ENCODE assay signal across 23 mouse cellular contexts in genomic region chr19:56583785-56584184, GRCm38 (mm10). TPM values are rescaled to one million over a fixed set of nuclear protein-coding genes. Genes with fewer than 3 reads are reported as not detected.
DNase-seq lines count a peak whose midpoint lies in the region; ATAC-seq and TF ChIP-seq lines count a peak whose summit lies in the region.
"Had no signal": no experiment of that assay in that cellular context is flagged by ENCODE, and none has a peak within 500 bp of the region (broad histone marks: within the 10 kb centered on the region; RNA-seq: fewer than 3 reads in every experiment).

No protein-coding gene starts in this region.

- H3K27ac ChIP-seq in kidney, embryonic 14.5 days (ENCODE audit: low read depth, low read length) = no peak overlapping the region
- no peak overlapping the region for H3K27ac ChIP-seq in kidney, postnatal 0 days
- H3K27ac ChIP-seq: forebrain, embryonic 10.5 days; gastrocnemius, adult 2 months; heart, embryonic 15.5 days; hindbrain, embryonic 10.5 days; hindbrain, postnatal 0 days; limb, embryonic 13.5 days; liver, embryonic 13.5 days; macrophage had no signal

- no peaks in the 10 kb centered on the region for H3K27me3 ChIP-seq in kidney, embryonic 14.5 days (ENCODE audit: control insufficient read depth, insufficient read depth, low read length)
- H3K27me3 ChIP-seq in kidney, postnatal 0 days (ENCODE audit: insufficient read depth, low read length) = no peaks in the 10 kb centered on the region
- H3K27me3 ChIP-seq: heart, embryonic 15.5 days; limb, embryonic 13.5 days; liver, embryonic 13.5 days; Patski had no signal

- 0 out of 2 replicates have a peak, but pooled peaks have one; percentile 43 for ATAC-seq in kidney, embryonic 14.5 days (ENCODE audit: low FRiP score, low TSS enrichment)
- no peak for ATAC-seq in kidney, postnatal 0 days (replicated peaks; ENCODE audit: low FRiP score, low read depth)
- ATAC-seq: CD4-positive, CD25-positive, alpha-beta regulatory T cell, adult 4 months; hindbrain, postnatal 0 days; Patski had no signal

- TF ChIP-seq CTCF in kidney, postnatal 0 days (IDR thresholded peaks at IDR 0.05; ENCODE audit: low read depth) = no peak

- peak; percentile 7 to 19 for DNase-seq in adrenal gland, postnatal 36 days
- no peak for DNase-seq in adrenal gland, postnatal 25 days
- no peak for DNase-seq in kidney, adult 18-20 months
- peak; percentile 76 for DNase-seq in kidney, postnatal 0 days (ENCODE audit: low spot score)
- DNase-seq in lung, postnatal 36 days = peak; percentile 55
- no peak for DNase-seq in right cerebral cortex, postnatal 14 days
- no peak for DNase-seq in spleen, postnatal 14 days (ENCODE audit: low spot score in 2 of 2)
- DNase-seq: cerebellum, adult 8-10 months; gastrocnemius, adult 2 months; liver, embryonic 13.5 days; retina, postnatal 1 day; thymus, adult 18-20 months; thymus, postnatal 4 days had no signal

- no peaks in the 10 kb centered on the region for H3K9me3 ChIP-seq in kidney, embryonic 14.5 days (ENCODE audit: control insufficient read depth, low read length)
- no peaks in the 10 kb centered on the region for H3K9me3 ChIP-seq in kidney, postnatal 0 days (replicated peaks; ENCODE audit: low read length)
- H3K9me3 ChIP-seq: forebrain, embryonic 10.5 days; heart, embryonic 15.5 days; hindbrain, embryonic 10.5 days; limb, embryonic 13.5 days; liver, embryonic 13.5 days had no signal

- no peak overlapping the region for H3K4me2 ChIP-seq in kidney, embryonic 14.5 days (replicated peaks; ENCODE audit: low read depth, low read length)
- H3K4me2 ChIP-seq in kidney, postnatal 0 days (ENCODE audit: low read length) = no peak overlapping the region
- H3K4me2 ChIP-seq: heart, embryonic 15.5 days; limb, embryonic 13.5 days; liver, embryonic 13.5 days; midbrain, embryonic 11.5 days had no signal

- WGBS in kidney, embryonic 14.5 days = 35% methylated on average over 5 of the region's 5 CpGs
- 23% methylated on average over 5 of the region's 5 CpGs for WGBS in kidney, postnatal 0 days

- H3K36me3 ChIP-seq in kidney, embryonic 14.5 days (ENCODE audit: control insufficient read depth, insufficient read depth, low read length) = peaks cover 26% of the 10 kb centered on the region
- peaks cover 22% of the 10 kb centered on the region; the same call in 1 of the 2 replicates for H3K36me3 ChIP-seq in kidney, postnatal 0 days (ENCODE audit: insufficient read depth, low read length)

- H3K4me3 ChIP-seq in kidney, embryonic 14.5 days (ENCODE audit: low read length) = no peak overlapping the region
- no peak overlapping the region for H3K4me3 ChIP-seq in kidney, postnatal 0 days (replicated peaks; ENCODE audit: low read depth, low read length)
- H3K4me3 ChIP-seq: forebrain, embryonic 10.5 days; gastrocnemius, adult 2 months; heart, embryonic 15.5 days; hindbrain, embryonic 10.5 days; limb, embryonic 13.5 days; liver, embryonic 13.5 days had no signal

- 0 out of 2 replicates have a peak, but pooled peaks cover 5% of the 10 kb centered on the region for H3K4me1 ChIP-seq in kidney, embryonic 14.5 days (ENCODE audit: control insufficient read depth, insufficient read depth, low read length)
- 0 out of 2 replicates have a peak, but pooled peaks cover 3% of the 10 kb centered on the region for H3K4me1 ChIP-seq in kidney, postnatal 0 days (replicated peaks; ENCODE audit: insufficient read depth, low read length)
- H3K4me1 ChIP-seq: forebrain, embryonic 10.5 days; hindbrain, embryonic 10.5 days; limb, embryonic 13.5 days; liver, embryonic 13.5 days had no signal

- H3K9ac ChIP-seq in kidney, embryonic 14.5 days (ENCODE audit: low read depth, low read length) = no peak overlapping the region
- no peak overlapping the region for H3K9ac ChIP-seq in kidney, postnatal 0 days (ENCODE audit: low read depth, low read length)
- H3K9ac ChIP-seq: heart, embryonic 15.5 days; limb, embryonic 13.5 days; liver, embryonic 13.5 days had no signal

RNA-seq across cellular contexts. Expression of gene Nhlrc2, which starts 35.7 kb away (rescaled TPM):
- total RNA-seq in adrenal gland, postnatal 36 days (2021) = 10 to 100 TPM; 18.5 to 19.2 TPM
- total RNA-seq in adrenal gland, postnatal 25 days (2021) = 21.1 and 21.7 TPM in 2 replicates
- 11.8 and 17.8 TPM in 2 replicates for polyA plus RNA-seq in kidney, embryonic 14.5 days (2014; fragmentation: Nextera tagmentation; extraction: Ambion mirVana)
- 11.5 and 12.4 TPM in 2 replicates for polyA plus RNA-seq in kidney, postnatal 0 days (2015; fragmentation: Nextera tagmentation; extraction: Ambion mirVana)

RNA-seq across cellular contexts. Expression of gene Dclre1a, which starts 35.8 kb away (rescaled TPM):
- 10 to 100 TPM; 10.2 to 12.0 TPM for total RNA-seq in adrenal gland, postnatal 36 days (2021)
- 15.0 and 16.2 TPM in 2 replicates for total RNA-seq in adrenal gland, postnatal 25 days (2021)
- 13.0 and 19.8 TPM in 2 replicates for polyA plus RNA-seq in kidney, embryonic 14.5 days (2014; fragmentation: Nextera tagmentation; extraction: Ambion mirVana)
- 17.1 and 18.3 TPM in 2 replicates for polyA plus RNA-seq in kidney, postnatal 0 days (2015; fragmentation: Nextera tagmentation; extraction: Ambion mirVana)

Comparison
In these comparisons a context has a peak if more than half of its experiments do, and no peak if none do; other contexts are left out.
1. DNase-seq: peak in adrenal gland, postnatal 36 days (2 of 2), kidney, postnatal 0 days (single experiment) and lung, postnatal 36 days (single experiment); none in adrenal gland, postnatal 25 days (single experiment), kidney, adult 18-20 months (single experiment), right cerebral cortex, postnatal 14 days (single experiment) and spleen, postnatal 14 days (0 of 2).